Mouse (Mus musculus) erythroblast, embryonic 14.5 days (primary cell): Measurements from ENCODE around the gene Zc2hc1c.

Experiments
- GATA1 ChIP-seq: IDR thresholded peaks from 2 replicates; pipeline ENCODE4 v1.6.1; 2012; ENCODE audit warnings: low read length, inconsistent platforms, mixed read lengths
- TAL1 ChIP-seq: IDR thresholded peaks from 3 replicates; pipeline ENCODE4 v1.6.1; 2012; ENCODE audit warnings: low read length, inconsistent platforms, mixed read lengths

GRCm38 (mm10) chr12:85290633-85291032, 2.2 kb downstream of the Zc2hc1c start:
- TF ChIP-seq GATA1 (no peak), TAL1 (no peak)
